Mouse (Mus musculus) hindbrain, embryonic 11.5 days (tissue): ENCODE measurements around the gene Akr1b10. TPM values are rescaled to one million over a fixed set of nuclear protein-coding genes. Genes with fewer than 3 reads are reported as not detected.
A peak's percentile ranks its signal among the peaks of the same experiment; 100 is the strongest.
"Not testable (repeated sequence)": the region's sequence is repeated elsewhere in the genome, so short reads cannot be mapped to it uniquely, and the experiment has no call there.

ENCODE experiments used
- ATAC-seq: fragments of 200-750 bp; cut with Nextera tagmentation; 2 replicates; pipeline ENCODE4 v1.8.0; 2017; ENCODE audit warnings: mild to moderate bottlenecking, moderate TSS enrichment, moderate library complexity; ENCODE audit not compliant: low FRiP score
- DNase-seq: peaks from one replicate; pipeline ENCODE4 v3.0.0-alpha.2; 2015; ENCODE audit warnings: low spot score
- H3K27ac ChIP-seq: fragments of 300-500 bp; sonication (generic); 2 replicates; pipeline ENCODE4 v1.5.1; 2014; ENCODE audit warnings: mild to moderate bottlenecking, low read depth, low read length
- H3K27me3 ChIP-seq: fragments of 300-500 bp; sonication (generic); 2 replicates; pipeline ENCODE4 v1.6.1; 2014; ENCODE audit warnings: mild to moderate bottlenecking, low read length, moderate library complexity, mixed read lengths; ENCODE audit not compliant: control insufficient read depth, insufficient read depth
- H3K36me3 ChIP-seq: fragments of 300-500 bp; sonication (generic); 2 replicates; pipeline ENCODE4 v1.6.1; 2014; ENCODE audit warnings: mild to moderate bottlenecking, low read length, moderate library complexity, mixed read lengths; ENCODE audit not compliant: control insufficient read depth, insufficient read depth
- H3K4me1 ChIP-seq: fragments of 300-500 bp; sonication (generic); replicated peaks from 2 replicates; pipeline ENCODE4 v1.6.1; 2014; ENCODE audit warnings: low read length, mixed read lengths; ENCODE audit not compliant: control insufficient read depth, insufficient read depth
- H3K4me2 ChIP-seq: fragments of 300-500 bp; sonication (generic); replicated peaks from 2 replicates; pipeline ENCODE4 v1.6.1; 2014; ENCODE audit warnings: mild to moderate bottlenecking, low read depth, low read length
- H3K4me3 ChIP-seq: fragments of 300-500 bp; sonication (generic); 2 replicates; pipeline ENCODE4 v1.5.1; 2014; ENCODE audit warnings: low read depth, low read length
- H3K9ac ChIP-seq: fragments of 300-500 bp; sonication (generic); 2 replicates; pipeline ENCODE4 v1.6.1; 2014; ENCODE audit warnings: low read depth, low read length
- H3K9me3 ChIP-seq: fragments of 300-500 bp; sonication (generic); 2 replicates; pipeline ENCODE4 v1.6.1; 2016; ENCODE audit warnings: low read length; ENCODE audit not compliant: control insufficient read depth
- WGBS: fragments of 180-500 bp; shearing (Covaris S2); extraction: QIAGEN DNeasy Blood & Tissue Kit; methylation state at CpG from one replicate; pipeline ENCODE4 v1.1.7; 2014; 5-methylcytosine and 5-hydroxymethylcytosine counted together
- polyA plus RNA-seq: library from polyadenylated mRNA; unstranded; fragments of >200 nt; fragmentation: Nextera tagmentation; extraction: Ambion mirVana; gene quantifications from 2 replicates; pipeline ENCODE4 v1.2.1, GENCODE M21; 2014

Akr1b10 gene
- polyA plus RNA-seq, 1 experiment from 2014 or later = 18.5 TPM

- Histone ChIP-seq H3K27ac (no peak overlapping the region), H3K9ac (no peak overlapping the region), H3K4me1 (no peaks in the 10 kb centered on the region), H3K9me3 (no peaks in the 10 kb centered on the region), H3K36me3 (no peaks in the 10 kb centered on the region), H3K4me2 (no peak overlapping the region), H3K27me3 (no peaks in the 10 kb centered on the region), H3K4me3 (no peak overlapping the region)
- 50% methylated on average over 14 of the region's 14 CpGs for WGBS
- DNase-seq = peak; percentile 89
- peak; percentile 59 for ATAC-seq
Observed at GRCm38 (mm10) chr6:34346096-34346898, 37.7 kb upstream of the Akr1b10 start.

GRCm38 (mm10) chr6:34350037-34350699 is 33.9 kb upstream of the Akr1b10 start:
- no peak for ATAC-seq
- WGBS = 87% methylated on average over 12 of the region's 12 CpGs

GRCm38 (mm10) chr6:34351481-34351880 is 32.5 kb upstream of the Akr1b10 start:
- DNase-seq, H3K27me3 ChIP-seq, H3K9ac ChIP-seq, H3K4me2 ChIP-seq, H3K36me3 ChIP-seq, H3K4me3 ChIP-seq, H3K4me1 ChIP-seq, ATAC-seq, H3K27ac ChIP-seq, H3K9me3 ChIP-seq: not testable (repeated sequence)
- WGBS = 44% methylated on average over 9 of the region's 10 CpGs

More at GRCm38 (mm10) chr6:34350037-34350699, 33.9 kb upstream of the Akr1b10 start:
- no peak overlapping the region for H3K4me3 ChIP-seq
- H3K9ac ChIP-seq = no peak overlapping the region
- H3K36me3 ChIP-seq = no peaks in the 10 kb centered on the region
- DNase-seq = no peak
- H3K4me1 ChIP-seq = no peaks in the 10 kb centered on the region
- H3K27ac ChIP-seq = no peak overlapping the region
- H3K27me3 ChIP-seq = no peaks in the 10 kb centered on the region
- no peak overlapping the region for H3K4me2 ChIP-seq
- no peaks in the 10 kb centered on the region for H3K9me3 ChIP-seq

GRCm38 (mm10) chr6:34352401-34352800 is 31.6 kb upstream of the Akr1b10 start:
- no peak for ATAC-seq
- H3K9me3 ChIP-seq = no peaks in the 10 kb centered on the region
- 91% methylated on average over 3 of the region's 3 CpGs for WGBS
- H3K36me3 ChIP-seq = no peaks in the 10 kb centered on the region
- H3K9ac ChIP-seq = no peak overlapping the region
- no peaks in the 10 kb centered on the region for H3K4me1 ChIP-seq
- H3K27ac ChIP-seq = no peak overlapping the region
- H3K4me2 ChIP-seq = no peak overlapping the region
- H3K4me3 ChIP-seq = no peak overlapping the region
- DNase-seq = no peak
- H3K27me3 ChIP-seq = no peaks in the 10 kb centered on the region

- Histone ChIP-seq H3K4me2 (peak within 1 kb of the TSS; percentile 44), H3K27ac (no peak within 1 kb of the TSS), H3K9ac (0 out of 2 replicates have a peak within 1 kb of the TSS, but pooled peaks have one; percentile 44), H3K4me3 (peak within 1 kb of the TSS; percentile 19), H3K9me3 (no peaks in the 10 kb centered on the region), H3K4me1 (no peaks in the 10 kb centered on the region), H3K36me3 (no peaks in the 10 kb centered on the region), H3K27me3 (no peaks in the 10 kb centered on the region)
- 17% methylated on average over 16 of the region's 16 CpGs for WGBS
- ATAC-seq = peak; percentile 51; the same call in 1 of the 2 replicates
- peak; percentile 39 for DNase-seq
Observed at GRCm38 (mm10) chr6:34353658-34354353, 30.2 kb upstream of the Akr1b10 start, which contains the start of gene Akr1b8. Gene Akr1b8, plus strand, starts transcription at chr6:34354119.

GRCm38 (mm10) chr6:34354354-34355348 is 29.4 kb upstream of the Akr1b10 start:
- Histone ChIP-seq H3K27me3 (no peaks in the 10 kb centered on the region), H3K27ac (no peak overlapping the region), H3K4me2 (peak overlapping the region; percentile 44; the same call in 1 of the 2 replicates), H3K9ac (no peak overlapping the region), H3K4me1 (no peaks in the 10 kb centered on the region), H3K36me3 (no peaks in the 10 kb centered on the region), H3K9me3 (no peaks in the 10 kb centered on the region), H3K4me3 (no peak overlapping the region)
- WGBS = 72% methylated on average over 8 of the region's 8 CpGs
- ATAC-seq (no peak), DNase-seq (no peak)

- H3K4me2 ChIP-seq = no peak overlapping the region
- H3K9me3 ChIP-seq = no peaks in the 10 kb centered on the region
- H3K27ac ChIP-seq = no peak overlapping the region
- no peaks in the 10 kb centered on the region for H3K27me3 ChIP-seq
- 75% methylated on average over 6 of the region's 6 CpGs for WGBS
- no peak for ATAC-seq
- H3K36me3 ChIP-seq = no peaks in the 10 kb centered on the region
- H3K4me3 ChIP-seq = no peak overlapping the region
- DNase-seq = no peak
- H3K9ac ChIP-seq = no peak overlapping the region
- H3K4me1 ChIP-seq = no peaks in the 10 kb centered on the region
Observed at GRCm38 (mm10) chr6:34355349-34355747, 28.7 kb upstream of the Akr1b10 start.

- Histone ChIP-seq H3K4me2 (no peak overlapping the region), H3K4me1 (no peaks in the 10 kb centered on the region), H3K27me3 (no peaks in the 10 kb centered on the region), H3K9ac (no peak overlapping the region), H3K36me3 (no peaks in the 10 kb centered on the region), H3K4me3 (no peak overlapping the region), H3K9me3 (no peaks in the 10 kb centered on the region), H3K27ac (no peak overlapping the region)
- WGBS = 88% methylated on average over 9 of the region's 9 CpGs
- ATAC-seq (no peak), DNase-seq (no peak)
Observed at GRCm38 (mm10) chr6:34355841-34356240, 28.2 kb upstream of the Akr1b10 start.
